Mouse (Mus musculus) E14TG2a.4 (cell line): ENCODE results near the gene Spef1.

ENCODE experiments used
- CTCF ChIP-seq: conservative IDR thresholded peaks from 2 replicates; pipeline ENCODE4 v1.5.1; 2014; ENCODE audit warnings: low read length
- NANOG ChIP-seq: IDR thresholded peaks from 2 replicates; pipeline ENCODE4 v1.6.1; 2014; ENCODE audit warnings: borderline replicate concordance, low read length, mixed read lengths
- POU5F1 ChIP-seq: IDR thresholded peaks from 2 replicates; pipeline ENCODE4 v1.6.1; 2014; ENCODE audit warnings: low read length, borderline replicate concordance

DNA sequence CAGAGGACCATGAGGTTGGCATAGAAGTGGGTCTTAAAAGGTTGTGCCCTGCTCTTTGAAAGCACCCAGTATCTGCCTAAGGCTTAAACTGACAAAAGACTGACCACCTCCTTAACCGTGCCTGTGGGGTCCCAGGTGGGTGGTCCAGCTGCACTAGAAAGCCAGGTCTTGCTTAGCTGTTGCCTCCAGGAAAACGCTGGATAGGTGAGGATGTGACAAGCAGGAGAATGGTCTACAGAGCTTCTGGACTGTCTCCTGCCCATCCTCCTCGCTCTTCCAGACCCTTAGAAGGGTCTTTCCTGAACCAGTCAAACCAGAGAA lies 480 bp upstream of the Spef1 start:
- no peak for TF ChIP-seq CTCF
- TF ChIP-seq NANOG: no peak
- no peak for TF ChIP-seq POU5F1
